Mouse (Mus musculus) liver, adult 2 months (tissue): ENCODE data around the gene Zfp882.

ENCODE experiments used
- CTCF ChIP-seq: fragments of 200-500 bp; IDR thresholded peaks from 2 replicates; pipeline ENCODE4 v1.5.1; 2011; ENCODE audit warnings: low read depth, low read length, control low read depth
- POLR2A ChIP-seq: fragments of 200-500 bp; IDR thresholded peaks from 2 replicates; pipeline ENCODE4 v1.6.1; 2011; ENCODE audit warnings: low read length, control low read depth; ENCODE audit not compliant: insufficient read depth; ENCODE audit errors: extremely low read depth

DNA sequence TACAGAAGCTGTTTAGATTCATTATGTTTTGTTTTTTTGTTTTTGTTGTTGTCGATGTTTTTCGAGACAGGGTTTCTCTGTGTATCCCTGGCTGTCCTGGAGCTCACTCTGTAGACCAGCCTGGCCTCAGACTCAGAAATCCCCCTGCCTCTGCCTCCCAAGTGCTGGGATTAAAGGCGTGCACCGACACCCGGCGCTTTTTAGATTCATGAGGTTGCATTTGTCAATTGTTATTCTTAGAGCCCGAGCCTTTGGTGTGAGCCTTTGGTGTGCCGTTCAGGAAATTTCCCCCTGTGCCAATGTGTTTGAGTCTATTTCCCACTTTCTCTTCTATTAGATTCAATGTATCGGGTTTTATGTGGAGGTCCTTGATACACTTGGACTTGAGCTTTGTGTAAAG is 46.3 kb downstream of the Zfp882 start:
- no peak for TF ChIP-seq CTCF
- TF ChIP-seq POLR2A: no peak
